ENCODE assay signal across 20 mouse cellular contexts in the genomic region with DNA sequence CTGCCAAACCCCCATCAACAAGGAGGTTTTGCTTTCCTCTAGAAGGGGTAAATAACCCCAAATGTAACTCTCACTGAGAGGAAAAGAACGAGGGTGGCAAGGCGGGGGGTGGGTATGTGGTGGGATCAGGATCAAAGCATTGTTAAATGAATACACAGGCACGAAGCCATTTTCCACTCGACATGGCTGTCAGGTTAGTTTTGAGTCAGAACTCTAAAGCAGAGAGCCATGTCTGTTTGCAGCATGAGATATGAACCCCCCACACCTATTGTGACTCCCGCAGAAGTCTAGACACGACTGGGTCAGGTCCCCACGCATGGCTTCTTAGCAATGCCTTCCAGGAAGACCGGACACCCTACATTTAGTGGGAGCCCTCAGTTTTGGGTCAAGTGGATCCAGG.
"Had no signal": no experiment of that assay in that cellular context is flagged by ENCODE, and none has a peak within 500 bp of the region (broad histone marks: within the 10 kb centered on the region; RNA-seq: fewer than 3 reads in every experiment).

No protein-coding gene starts in this region.

- H3K9me3 ChIP-seq: limb, embryonic 15.5 days; neural tube, embryonic 12.5 days; neural tube, embryonic 15.5 days had no signal

- H3K4me2 ChIP-seq: limb, embryonic 12.5 days; limb, embryonic 15.5 days; liver, embryonic 11.5 days; lung, embryonic 14.5 days; neural tube, embryonic 12.5 days; neural tube, embryonic 15.5 days had no signal

- ATAC-seq: intestine, embryonic 16.5 days; liver, postnatal 0 days; lung, postnatal 0 days had no signal

- H3K36me3 ChIP-seq: limb, embryonic 12.5 days; limb, embryonic 15.5 days; neural tube, embryonic 12.5 days; neural tube, embryonic 15.5 days had no signal

- H3K9ac ChIP-seq: limb, embryonic 12.5 days; limb, embryonic 15.5 days; liver, embryonic 14.5 days; liver, postnatal 0 days; lung, embryonic 14.5 days; neural tube, embryonic 12.5 days; neural tube, embryonic 15.5 days had no signal

- H3K27ac ChIP-seq: limb, embryonic 12.5 days; limb, embryonic 15.5 days; liver, embryonic 14.5 days; neural tube, embryonic 12.5 days; neural tube, embryonic 15.5 days had no signal

- H3K27me3 ChIP-seq: limb, embryonic 12.5 days; limb, embryonic 15.5 days; neural tube, embryonic 12.5 days; neural tube, embryonic 15.5 days had no signal

- H3K4me3 ChIP-seq: limb, embryonic 12.5 days; limb, embryonic 15.5 days; megakaryocyte, embryonic 14.5 days; neural tube, embryonic 12.5 days; neural tube, embryonic 15.5 days had no signal

- H3K4me1 ChIP-seq: megakaryocyte, embryonic 14.5 days; neural tube, embryonic 12.5 days had no signal

- DNase-seq: kidney, adult 18-20 months; kidney, adult 9 months; kidney, postnatal 14 days; kidney, postnatal 4 days; left cerebral cortex, postnatal 4 days; liver, postnatal 0 days; lung, embryonic 14.5 days; lung, postnatal 36 days; thymus, adult 18-20 months; thymus, postnatal 14 days; thymus, postnatal 4 days had no signal
